Mouse (Mus musculus) heart, postnatal 0 days (tissue): ENCODE measurements around the gene Mitf. TPM values are rescaled to one million over a fixed set of nuclear protein-coding genes. Genes with fewer than 3 reads are reported as not detected.

ENCODE experiments used
- ATAC-seq: fragments of 200-750 bp; cut with Nextera tagmentation; 2 replicates; pipeline ENCODE4 v1.8.0; 2017; ENCODE audit warnings: low read depth, moderate number of reproducible peaks, moderate library complexity; ENCODE audit not compliant: insufficient read depth
- DNase-seq: peaks from one replicate; pipeline ENCODE4 v3.0.0-alpha.2; 2016; ENCODE audit warnings: low spot score
- H3K27ac ChIP-seq: fragments of 300-500 bp; sonication (generic); 2 replicates; pipeline ENCODE4 v1.5.1; 2014; ENCODE audit warnings: low read depth, mild to moderate bottlenecking
- H3K27me3 ChIP-seq: fragments of 300-500 bp; sonication (generic); 2 replicates; pipeline ENCODE4 v1.6.1; 2014; ENCODE audit warnings: low read length, mixed read lengths; ENCODE audit not compliant: control insufficient read depth, insufficient read depth
- H3K36me3 ChIP-seq: fragments of 300-500 bp; sonication (generic); replicated peaks from 2 replicates; pipeline ENCODE4 v1.6.1; 2014; ENCODE audit warnings: low read length, mixed read lengths; ENCODE audit not compliant: control insufficient read depth, insufficient read depth
- H3K4me1 ChIP-seq: fragments of 300-500 bp; sonication (generic); 2 replicates; pipeline ENCODE4 v1.6.1; 2014; ENCODE audit warnings: antibody characterized with exemption; ENCODE audit not compliant: control insufficient read depth, insufficient read depth
- H3K4me2 ChIP-seq: fragments of 300-500 bp; sonication (generic); 2 replicates; pipeline ENCODE4 v1.6.1; 2014; ENCODE audit warnings: low read depth, mild to moderate bottlenecking, low read length, moderate library complexity
- H3K4me3 ChIP-seq: fragments of 300-500 bp; sonication (generic); 2 replicates; pipeline ENCODE4 v1.5.1; 2014; ENCODE audit warnings: low read depth, low read length
- H3K9ac ChIP-seq: fragments of 300-500 bp; sonication (generic); replicated peaks from 2 replicates; pipeline ENCODE4 v1.6.1; 2014; ENCODE audit warnings: low read depth, low read length, mixed read lengths
- H3K9me3 ChIP-seq: fragments of 300-500 bp; sonication (generic); replicated peaks from 2 replicates; pipeline ENCODE4 v1.6.1; 2016; ENCODE audit warnings: low read length; ENCODE audit not compliant: control insufficient read depth
- CTCF ChIP-seq: IDR thresholded peaks from 2 replicates; pipeline ENCODE4 v1.5.1; 2016; ENCODE audit warnings: antibody characterized with exemption, control low read depth, low read depth
- EP300 ChIP-seq: IDR thresholded peaks from 2 replicates; pipeline ENCODE4 v1.6.1; 2016; ENCODE audit warnings: antibody characterized with exemption, low read depth
- WGBS: fragments of 180-500 bp; shearing (Covaris S2); extraction: QIAGEN DNeasy Blood & Tissue Kit; methylation state at CpG from one replicate; pipeline ENCODE4 v1.1.7; 2014; 5-methylcytosine and 5-hydroxymethylcytosine counted together
- polyA plus RNA-seq: library from polyadenylated mRNA; unstranded; fragments of >200 nt; fragmentation: Nextera tagmentation; extraction: Ambion mirVana; gene quantifications from 2 replicates; pipeline ENCODE4 v1.2.1, GENCODE M21; 2015
- total RNA-seq: library from RNA; depleted of rRNA; stranded (reverse); fragments of >200 nt; gene quantifications from 2 replicates; pipeline ENCODE4 v1.2.3, GENCODE M21; 2014; ENCODE audit warnings: low replicate concordance

The Mitf gene
- total and polyA plus RNA-seq, 2 experiments from 2014 or later = 26.2 to 94.1 TPM

DNA sequence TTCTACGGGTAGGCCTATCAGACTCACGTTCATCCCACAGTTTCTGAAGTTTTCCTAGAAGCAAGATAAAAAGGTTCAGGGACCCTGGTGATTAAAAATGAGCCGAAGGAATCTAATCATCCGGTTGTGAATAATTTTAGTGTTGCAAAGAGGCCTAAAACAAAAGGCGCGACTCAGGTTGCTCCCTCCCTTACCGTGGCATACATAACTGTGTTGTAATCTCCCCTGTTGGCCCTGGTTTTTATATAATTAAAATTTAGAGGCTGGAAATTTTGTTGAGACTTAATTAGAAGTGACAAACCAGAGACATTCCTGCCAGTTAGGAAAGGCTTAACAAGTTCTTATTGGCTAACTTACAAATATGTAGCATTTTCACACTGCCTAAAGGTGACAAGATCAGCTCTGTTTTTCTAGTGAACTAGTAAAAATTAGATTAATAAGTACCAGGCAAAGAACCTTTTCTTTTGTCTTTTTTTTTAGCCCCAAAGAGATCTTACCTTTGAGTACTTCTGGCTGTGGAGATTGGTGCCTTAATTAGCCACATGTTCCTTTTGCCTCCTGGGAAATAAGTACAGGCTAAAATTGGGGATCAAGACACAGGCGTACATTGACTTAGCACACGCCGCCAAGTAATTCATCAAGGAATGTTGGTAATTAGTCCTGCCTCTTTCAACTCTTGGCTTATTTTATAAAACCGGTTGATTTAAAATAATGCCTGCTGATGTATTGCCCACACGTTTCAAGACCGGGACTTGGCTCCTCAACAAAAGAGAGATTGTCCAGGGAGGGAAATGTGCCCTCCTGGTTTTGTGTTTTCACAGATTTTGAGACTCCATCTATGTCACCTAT is 143.4 kb downstream of the Mitf start:
- H3K4me2 ChIP-seq = no peak overlapping the region
- WGBS = 61% methylated on average over 13 of the region's 13 CpGs
- DNase-seq = no peak
- no peak overlapping the region for H3K9ac ChIP-seq
- no peak for TF ChIP-seq CTCF
- TF ChIP-seq EP300 = no peak
- no peak for ATAC-seq
- H3K27ac ChIP-seq = no peak overlapping the region
- H3K9me3 ChIP-seq = no peaks in the 10 kb centered on the region
- H3K36me3 ChIP-seq = 0 out of 2 replicates have a peak, but pooled peaks cover 5% of the 10 kb centered on the region
- H3K4me1 ChIP-seq = peaks cover 15% of the 10 kb centered on the region; the same call in 1 of the 2 replicates
- no peak overlapping the region for H3K4me3 ChIP-seq
- no peaks in the 10 kb centered on the region for H3K27me3 ChIP-seq

DNA sequence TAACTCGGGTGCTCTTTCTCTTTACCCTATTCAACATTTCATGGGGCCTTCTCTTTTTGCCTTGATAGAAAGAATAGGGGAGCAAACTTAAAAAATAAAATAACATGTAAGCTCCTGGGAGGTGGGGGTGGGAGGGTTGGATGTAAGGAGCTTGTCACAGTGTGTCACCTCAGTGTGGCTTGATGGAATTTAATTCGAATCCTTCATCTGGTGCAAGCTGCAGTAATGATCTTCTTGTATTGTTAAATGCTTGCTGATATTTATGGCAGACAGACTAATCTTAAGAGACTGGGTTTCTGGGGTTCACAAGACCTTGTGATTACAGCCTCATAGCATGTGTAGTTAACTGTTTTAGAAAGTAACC is 144.0 kb downstream of the Mitf start:
- DNase-seq = no peak
- 0 out of 2 replicates have a peak, but pooled peaks cover 2% of the 10 kb centered on the region for H3K36me3 ChIP-seq
- no peak for TF ChIP-seq CTCF
- TF ChIP-seq EP300 = no peak
- H3K27ac ChIP-seq = no peak overlapping the region
- no peak overlapping the region for H3K4me3 ChIP-seq
- H3K4me1 ChIP-seq = peaks cover 15% of the 10 kb centered on the region; the same call in 1 of the 2 replicates
- no peak overlapping the region for H3K9ac ChIP-seq
- H3K9me3 ChIP-seq = no peaks in the 10 kb centered on the region
- no peak overlapping the region for H3K4me2 ChIP-seq
- 70% methylated on average over 2 of the region's 2 CpGs for WGBS
- ATAC-seq = no peak
- no peaks in the 10 kb centered on the region for H3K27me3 ChIP-seq

DNA sequence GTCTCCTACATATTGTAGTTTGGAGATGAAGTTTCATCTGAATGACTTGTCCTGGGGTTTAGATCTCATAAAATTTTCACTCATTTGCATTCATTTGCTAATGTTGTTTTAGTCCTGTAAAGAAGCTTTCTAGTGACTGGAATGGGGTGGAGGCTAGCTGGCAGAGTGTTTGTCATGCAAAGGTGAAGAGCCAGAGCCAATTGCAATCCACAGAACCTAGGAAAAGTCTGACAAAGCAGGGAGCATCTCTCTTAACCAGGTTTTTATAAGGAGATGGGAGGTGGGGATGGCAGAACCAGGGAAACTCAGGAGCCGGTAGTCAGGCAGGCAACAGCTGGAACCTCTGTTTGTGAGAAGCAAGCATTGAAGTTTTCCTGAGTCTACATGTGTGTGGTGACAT is 144.9 kb downstream of the Mitf start:
- Histone ChIP-seq H3K36me3 (no peaks in the 10 kb centered on the region), H3K27ac (no peak overlapping the region), H3K9me3 (no peaks in the 10 kb centered on the region), H3K27me3 (no peaks in the 10 kb centered on the region), H3K4me1 (peaks cover 15% of the 10 kb centered on the region; the same call in 1 of the 2 replicates), H3K9ac (no peak overlapping the region), H3K4me3 (no peak overlapping the region), H3K4me2 (no peak overlapping the region)
- WGBS = 57% methylated on average over 1 of the region's 1 CpGs
- TF ChIP-seq CTCF (no peak), EP300 (no peak)
- no peak for DNase-seq
- no peak for ATAC-seq

- peak; percentile 44 for DNase-seq
- Histone ChIP-seq H3K4me2 (no peak overlapping the region), H3K36me3 (no peaks in the 10 kb centered on the region), H3K9ac (no peak overlapping the region), H3K27me3 (no peaks in the 10 kb centered on the region), H3K4me3 (no peak overlapping the region), H3K4me1 (peaks cover 15% of the 10 kb centered on the region; the same call in 1 of the 2 replicates), H3K27ac (no peak overlapping the region), H3K9me3 (no peaks in the 10 kb centered on the region)
- peak; percentile 62 for ATAC-seq
- WGBS = 53% methylated on average over 8 of the region's 8 CpGs
- no peak for TF ChIP-seq EP300
- no peak for TF ChIP-seq CTCF
These were observed 146.0 kb downstream of the Mitf start for GRCm38 (mm10) chr6:97952845-97953244.

DNA sequence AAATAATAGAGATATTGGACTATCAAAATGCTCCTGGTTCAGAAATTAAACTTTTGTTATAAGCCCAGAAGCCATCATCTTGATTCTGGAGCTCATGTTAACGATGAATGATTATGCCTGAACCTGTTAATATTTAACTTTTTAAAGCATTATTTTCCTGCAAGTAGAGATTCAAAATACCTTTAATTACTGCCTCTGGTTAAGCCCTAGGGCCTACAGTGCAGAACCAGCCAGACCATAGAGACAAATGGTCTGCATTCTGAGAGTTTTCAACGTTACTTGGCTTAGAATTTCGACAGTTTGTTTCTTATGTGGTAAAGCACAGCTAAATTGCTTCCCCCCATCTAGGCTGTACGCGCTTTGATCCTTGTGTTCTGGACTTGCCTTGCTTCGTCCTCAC is 149.3 kb downstream of the Mitf start:
- no peak for DNase-seq
- Histone ChIP-seq H3K27me3 (no peaks in the 10 kb centered on the region), H3K36me3 (no peaks in the 10 kb centered on the region), H3K27ac (no peak overlapping the region), H3K9ac (no peak overlapping the region), H3K4me2 (no peak overlapping the region), H3K4me3 (no peak overlapping the region), H3K4me1 (0 out of 2 replicates have a peak, but pooled peaks cover 15% of the 10 kb centered on the region), H3K9me3 (no peaks in the 10 kb centered on the region)
- 90% methylated on average over 6 of the region's 6 CpGs for WGBS
- ATAC-seq = no peak
- TF ChIP-seq EP300 = no peak
- TF ChIP-seq CTCF = no peak

DNA sequence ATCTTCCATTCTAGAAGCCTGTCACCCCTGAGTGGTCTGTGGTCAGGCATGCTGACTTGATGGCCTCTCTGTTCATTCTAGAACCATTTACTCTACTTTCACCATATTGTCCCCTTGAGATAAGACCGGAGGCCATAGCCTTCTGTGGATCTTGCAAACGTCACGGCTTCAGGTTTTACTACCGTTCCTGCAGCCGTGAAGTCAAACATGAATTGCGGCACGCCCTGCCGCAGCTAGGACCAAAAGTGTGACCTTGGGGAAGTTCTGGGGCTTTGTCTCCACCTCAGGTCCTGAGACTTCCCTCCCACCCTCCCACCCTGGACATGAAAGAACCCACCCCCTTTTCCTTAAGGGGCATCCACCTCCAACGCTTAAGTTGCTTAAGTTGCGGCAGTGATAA is 149.8 kb downstream of the Mitf start:
- Histone ChIP-seq H3K4me3 (no peak overlapping the region), H3K4me1 (0 out of 2 replicates have a peak, but pooled peaks cover 16% of the 10 kb centered on the region), H3K27me3 (no peaks in the 10 kb centered on the region), H3K9me3 (no peaks in the 10 kb centered on the region), H3K36me3 (no peaks in the 10 kb centered on the region), H3K27ac (no peak overlapping the region), H3K4me2 (no peak overlapping the region), H3K9ac (no peak overlapping the region)
- TF ChIP-seq CTCF = no peak
- TF ChIP-seq EP300 = no peak
- WGBS = 72% methylated on average over 10 of the region's 10 CpGs
- DNase-seq (no peak), ATAC-seq (no peak)
